Mouse (Mus musculus) CH12.LX (cell line): ENCODE results near the gene Ctso. TPM values are rescaled to one million over a fixed set of nuclear protein-coding genes. Genes with fewer than 3 reads are reported as not detected.

Experiments used
- DNase-seq: peaks from one replicate; pipeline ENCODE4 v3.0.0-alpha.2; 2013; ENCODE audit errors: extremely low read depth
- H3K27ac ChIP-seq: 2 replicates; pipeline ENCODE4 v1.5.1; 2012; ENCODE audit warnings: low read depth, mild to moderate bottlenecking, control low read depth, moderate library complexity; ENCODE audit not compliant: insufficient read depth
- H3K27me3 ChIP-seq: replicated peaks from 2 replicates; pipeline ENCODE3; 2012; ENCODE audit warnings: inconsistent platforms
- H3K36me3 ChIP-seq, 2 experiments: replicated peaks in 1 of 2; 2 replicates each; pipeline versions ENCODE3 to v1.6.1; 2012; ENCODE audit warnings: inconsistent platforms in 1 of 2, low read length in 1 of 2, mild to moderate bottlenecking in 1 of 2, mixed read lengths in 1 of 2, moderate library complexity in 1 of 2; ENCODE audit not compliant: control insufficient read depth in 1 of 2, insufficient read depth in 1 of 2
- H3K4me1 ChIP-seq, 2 experiments: 2 replicates each; pipeline ENCODE4 v1.6.1; 2012; ENCODE audit warnings: inconsistent platforms in 1 of 2, moderate library complexity in 1 of 2; ENCODE audit not compliant: insufficient read depth in 2 of 2, control insufficient read depth in 1 of 2
- H3K4me2 ChIP-seq: 2 replicates; pipeline ENCODE4 v1.6.1; 2012; ENCODE audit warnings: low read depth, mild to moderate bottlenecking, control low read depth; ENCODE audit not compliant: poor library complexity, insufficient read depth, severe bottlenecking
- H3K4me3 ChIP-seq, 3 experiments: fragments of 150-350 bp in 1 of 3; sonication (generic) in 1 of 3; replicated peaks in 1 of 3; 2 replicates each; pipeline versions ENCODE3 to v1.5.1; 2011 to 2012; ENCODE audit warnings: low read depth in 2 of 3, low read length in 2 of 3, mild to moderate bottlenecking in 2 of 3, moderate library complexity in 2 of 3, control low read depth in 1 of 3, improper control_type of control experiment in 1 of 3, inconsistent platforms in 1 of 3, mixed read lengths in 1 of 3; ENCODE audit not compliant: poor library complexity in 1 of 3
- H3K79me2 ChIP-seq: replicated peaks from 2 replicates; pipeline ENCODE4 v1.6.1; 2012; ENCODE audit warnings: mild to moderate bottlenecking, moderate library complexity; ENCODE audit not compliant: control insufficient read depth, poor library complexity, insufficient read depth, severe bottlenecking; ENCODE audit errors: extremely low read depth
- H3K9ac ChIP-seq: 2 replicates; pipeline ENCODE4 v1.6.1; 2012; ENCODE audit warnings: low read depth, mild to moderate bottlenecking, control low read depth, moderate library complexity; ENCODE audit not compliant: insufficient read depth
- H3K9me3 ChIP-seq: replicated peaks from 2 replicates; pipeline ENCODE3; 2012; ENCODE audit warnings: low read length, inconsistent platforms, mixed read lengths
- CHD1 ChIP-seq: IDR thresholded peaks from 2 replicates; pipeline ENCODE4 v1.6.1; 2012; ENCODE audit warnings: low read depth, low read length, improper control_type of control experiment, inconsistent platforms
- CTCF ChIP-seq, 2 experiments: IDR thresholded peaks in 1 of 2; conservative IDR thresholded peaks in 1 of 2; 2 replicates each; pipeline ENCODE4 v1.5.1; 2011 to 2012; ENCODE audit warnings: low read depth in 2 of 2, low read length in 2 of 2, improper control_type of control experiment in 1 of 2, inconsistent platforms in 1 of 2, mild to moderate bottlenecking in 1 of 2, moderate library complexity in 1 of 2
- E2F4 ChIP-seq: IDR thresholded peaks from 2 replicates; pipeline ENCODE4 v1.6.1; 2011; ENCODE audit warnings: low read depth, low read length, improper control_type of control experiment; ENCODE audit not compliant: insufficient replicate concordance
- MAFK ChIP-seq: IDR thresholded peaks from 2 replicates; pipeline ENCODE4 v1.6.1; 2011; ENCODE audit warnings: low read length, improper control_type of control experiment; ENCODE audit not compliant: insufficient replicate concordance
- MAX ChIP-seq: IDR thresholded peaks from 2 replicates; pipeline ENCODE4 v1.6.1; 2011; ENCODE audit warnings: low read length, improper control_type of control experiment
- MAZ ChIP-seq: IDR thresholded peaks from 2 replicates; pipeline ENCODE4 v1.6.1; 2012; ENCODE audit warnings: low read depth, mild to moderate bottlenecking, inconsistent platforms, low read length, improper control_type of control experiment, moderate library complexity
- PAX5 ChIP-seq: IDR thresholded peaks from 2 replicates; pipeline ENCODE4 v1.6.1; 2012; ENCODE audit warnings: low read length, inconsistent platforms, mixed read lengths
- RAD21 ChIP-seq: IDR thresholded peaks from 2 replicates; pipeline ENCODE4 v1.6.1; 2011; ENCODE audit warnings: low read depth, mild to moderate bottlenecking, low read length, improper control_type of control experiment, moderate library complexity
- SIN3A ChIP-seq: IDR thresholded peaks from 2 replicates; pipeline ENCODE4 v1.6.1; 2012; ENCODE audit warnings: low read length, improper control_type of control experiment, inconsistent platforms
- SMC3 ChIP-seq: IDR thresholded peaks from 2 replicates; pipeline ENCODE4 v1.6.1; 2011; ENCODE audit warnings: low read depth, low read length, improper control_type of control experiment
- TBP ChIP-seq: conservative IDR thresholded peaks from 2 replicates; pipeline ENCODE4 v1.6.1; 2011; ENCODE audit warnings: low read depth, low read length, improper control_type of control experiment
- TCF12 ChIP-seq: IDR thresholded peaks from 2 replicates; pipeline ENCODE4 v1.6.1; 2014; ENCODE audit warnings: low read depth, mild to moderate bottlenecking, inconsistent platforms, low read length, improper control_type of control experiment
- USF1 ChIP-seq: IDR thresholded peaks from 2 replicates; pipeline ENCODE4 v1.6.1; 2014; ENCODE audit warnings: low read depth, mild to moderate bottlenecking, inconsistent platforms, low read length, improper control_type of control experiment
- ZC3H11A ChIP-seq: IDR thresholded peaks from 2 replicates; pipeline ENCODE4 v1.6.1; 2012; ENCODE audit warnings: low read depth, mild to moderate bottlenecking, inconsistent platforms, low read length, improper control_type of control experiment
- dilution Hi-C: fragments of 300-500 bp; cut with MboI; formaldehyde crosslinking; loops from 2 replicates; pipeline ENCODE4 v1.14.3; 2020; ENCODE audit warnings: low sequenced_read_pairs; ENCODE audit not compliant: extremely low pct_unique_long_range_greater_than_20kb, extremely low pct_ligation_motif_present
- in situ Hi-C: fragments of 300-500 bp; cut with MboI; formaldehyde crosslinking; loops from 3 replicates; pipeline ENCODE4 v1.14.3; 2019; ENCODE audit warnings: low sequenced_read_pairs, low pct_ligation_motif_present, low pct_unique_long_range_greater_than_20kb, mixed read lengths
- polyA plus RNA-seq: library from polyadenylated mRNA; unstranded; fragments of >175 nt; gene quantifications from 2 replicates; pipeline ENCODE4 v1.2.1, GENCODE M21; 2012; ENCODE audit warnings: low read depth; ENCODE audit not compliant: insufficient read length
- total RNA-seq, 2 experiments: library from RNA; depleted of rRNA; stranded (reverse); fragments of 300-350 nt in 1 of 2; fragments of >200 nt in 1 of 2; gene quantifications; 2 replicates each; pipeline ENCODE4 v1.2.3; 2012 to 2014

Ctso gene
- total and polyA plus RNA-seq, 3 experiments: 21.1 to 41.7 (median 39.2) TPM

DNA sequence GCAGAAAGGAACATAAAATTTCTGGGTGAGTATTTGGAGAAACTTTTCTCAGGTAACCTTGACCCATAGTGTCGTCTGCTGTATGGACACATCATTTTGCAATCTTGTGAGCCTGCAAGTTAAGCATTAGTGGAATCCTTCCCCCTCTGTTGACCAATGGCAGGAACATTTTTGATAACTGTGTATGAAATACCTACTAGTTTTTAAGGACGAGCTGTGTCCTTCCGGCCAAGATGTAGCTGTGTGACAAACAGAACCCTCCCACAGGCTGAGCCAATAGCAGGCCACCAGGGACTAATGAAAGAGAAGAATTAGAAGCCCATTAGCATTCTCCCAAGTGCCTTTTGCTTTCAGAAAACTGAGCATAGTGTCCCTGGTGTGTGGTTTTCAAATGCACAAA lies 58.1 kb downstream of the Ctso start:
- Histone ChIP-seq H3K4me1 (peaks cover 0 to 8% of the 10 kb centered on the region in 2 experiments; a peak in 2 of 4 replicates), H3K27ac (no peak overlapping the region), H3K79me2 (no peaks in the 10 kb centered on the region), H3K9me3 (peaks cover 3% of the 10 kb centered on the region), H3K9ac (no peak overlapping the region), H3K36me3 (no peaks in the 10 kb centered on the region), H3K4me3 (no peak overlapping the region), H3K4me2 (no peak overlapping the region), H3K27me3 (no peaks in the 10 kb centered on the region)
- TF ChIP-seq E2F4 (no peak), USF1 (no peak)
- dilution Hi-C loops (no loop called here), in situ Hi-C loops (no loop called here)
- DNase-seq: no peak

GRCm38 (mm10) chr3:81995371-81995770 lies 63.0 kb downstream of the Ctso start:
- no peak overlapping the region for H3K27ac ChIP-seq
- H3K36me3 ChIP-seq: no peaks in the 10 kb centered on the region
- no peaks in the 10 kb centered on the region for H3K79me2 ChIP-seq
- H3K4me2 ChIP-seq: no peak overlapping the region
- TF ChIP-seq TBP (no peak), ZC3H11A (no peak), CHD1 (no peak), MAX (no peak)
- TF ChIP-seq, all 38 proteins: peak for 0
- in situ Hi-C loops: no loop called here
- Histone ChIP-seq H3K9ac (no peak overlapping the region), H3K27me3 (no peaks in the 10 kb centered on the region), H3K9me3 (no peaks in the 10 kb centered on the region), H3K4me1 (no peaks in the 10 kb centered on the region), H3K4me3 (no peak overlapping the region)
- dilution Hi-C loops: no loop called here
- no peak for DNase-seq

GRCm38 (mm10) chr3:81995988-81996387 lies 63.6 kb downstream of the Ctso start:
- H3K9ac ChIP-seq: no peak overlapping the region
- DNase-seq: peak; percentile 53
- H3K4me2 ChIP-seq: no peak overlapping the region
- H3K9me3 ChIP-seq: no peaks in the 10 kb centered on the region
- no peaks in the 10 kb centered on the region for H3K36me3 ChIP-seq
- in situ Hi-C loops (no loop called here), dilution Hi-C loops (no loop called here)
- no peak overlapping the region for H3K27ac ChIP-seq
- no peaks in the 10 kb centered on the region for H3K4me1 ChIP-seq
- H3K79me2 ChIP-seq: no peaks in the 10 kb centered on the region
- TF ChIP-seq CHD1: no peak
- TF ChIP-seq SIN3A: no peak
- TF ChIP-seq MAFK: no peak
- TF ChIP-seq MAZ: no peak
- no peak for TF ChIP-seq USF1
- TF ChIP-seq RAD21: peak; percentile 64
- TF ChIP-seq TCF12: no peak
- TF ChIP-seq PAX5: no peak
- TF ChIP-seq CTCF (conservative IDR thresholded peaks at IDR 0.05 in 1 of 2, IDR thresholded peaks at IDR 0.05 in 1 of 2; ENCODE audit: low read depth in 2 of 2, low read length in 2 of 2): peak; percentile 51 to 74; a peak in 3 of 4 replicates
- peak; percentile 44 for TF ChIP-seq SMC3
- H3K27me3 ChIP-seq: no peaks in the 10 kb centered on the region
- H3K4me3 ChIP-seq: no peak overlapping the region

Other genes with a start within 250 kb of the Ctso start
- gene Tdo2, start 43.6 kb downstream of the Ctso start, total RNA-seq (2012; rRNA removed): not detected in 2 replicates
- gene Tdo2, start 43.6 kb downstream of the Ctso start, total RNA-seq (2014; rRNA removed): not detected in 2 replicates
- gene Tdo2, start 43.6 kb downstream of the Ctso start, polyA plus RNA-seq: 0.41 and 0.86 TPM in 2 replicates
- gene Asic5, start 49.7 kb downstream of the Ctso start, total RNA-seq (2012; rRNA removed): not detected in 2 replicates
- not detected in 2 replicates for gene Asic5, start 49.7 kb downstream of the Ctso start, total RNA-seq (2014; rRNA removed)
- not detected in 2 replicates for gene Asic5, start 49.7 kb downstream of the Ctso start, polyA plus RNA-seq
- gene Gucy1b1, start 142.1 kb downstream of the Ctso start, total RNA-seq (2012; rRNA removed): not detected in 2 replicates
- not detected in 2 replicates for gene Gucy1b1, start 142.1 kb downstream of the Ctso start, total RNA-seq (2014; rRNA removed)
- gene Gucy1b1, start 142.1 kb downstream of the Ctso start, polyA plus RNA-seq: not detected in 2 replicates
- gene Gucy1a1, start 213.2 kb downstream of the Ctso start, total RNA-seq (2012; rRNA removed): not detected in 2 replicates
- not detected in 2 replicates for gene Gucy1a1, start 213.2 kb downstream of the Ctso start, total RNA-seq (2014; rRNA removed)
- not detected in 2 replicates for gene Gucy1a1, start 213.2 kb downstream of the Ctso start, polyA plus RNA-seq